Mouse (Mus musculus) lung, postnatal 0 days (tissue): Measurements from ENCODE around the gene Sugt1.

Experiments used
- CTCF ChIP-seq: IDR thresholded peaks from 2 replicates; pipeline ENCODE4 v1.5.1; 2016; ENCODE audit warnings: antibody characterized with exemption, mild to moderate bottlenecking
- EP300 ChIP-seq: IDR thresholded peaks from 2 replicates; pipeline ENCODE4 v1.6.1; 2016; ENCODE audit warnings: antibody characterized with exemption, mild to moderate bottlenecking, control low read depth

GRCm38 (mm10) chr14:79537921-79538320 is 49.6 kb upstream of the Sugt1 start:
- TF ChIP-seq CTCF: no peak
- no peak for TF ChIP-seq EP300
